Mouse (Mus musculus): Measurements from ENCODE around the gene Yeats2.
A peak's percentile ranks its signal among the peaks of the same experiment; 100 is the strongest.
"Not testable (repeated sequence)": the region's sequence is repeated elsewhere in the genome, so short reads cannot be mapped to it uniquely, and the experiment has no call there.

Yeats2 gene

GRCm38 (mm10) chr16:20140772-20141531 lies at the start of gene Yeats2:
Gene Yeats2 (plus strand): TSS chr16:20141063.
- DNase-seq (ENCODE audit: low spot score) = peak; percentile 60

- DNase-seq (ENCODE audit: low spot score) = no peak
Measured at GRCm38 (mm10) chr16:20095966-20096365, 44.9 kb upstream of the Yeats2 start.

GRCm38 (mm10) chr16:20097069-20097710 lies 43.7 kb upstream of the Yeats2 start, which contains the start of gene Klhl24:
Gene Klhl24 (plus strand): TSS chr16:20097542.
- DNase-seq (ENCODE audit: low spot score) = peak; percentile 88

GRCm38 (mm10) chr16:20097711-20098374 lies 43.0 kb upstream of the Yeats2 start:
- DNase-seq (ENCODE audit: low spot score) = peak; percentile 80

- no peak for DNase-seq (ENCODE audit: low spot score)
Measured at GRCm38 (mm10) chr16:20098375-20098727, 42.5 kb upstream of the Yeats2 start.

GRCm38 (mm10) chr16:20098866-20099629 lies 41.8 kb upstream of the Yeats2 start:
- peak; percentile 13 for DNase-seq (ENCODE audit: low spot score)

GRCm38 (mm10) chr16:20106996-20107395 lies 33.9 kb upstream of the Yeats2 start:
- no peak for DNase-seq (ENCODE audit: low spot score)

GRCm38 (mm10) chr16:20108961-20109360 lies 31.9 kb upstream of the Yeats2 start:
- DNase-seq (ENCODE audit: low spot score) = peak; percentile 10

GRCm38 (mm10) chr16:20112649-20113048 lies 28.2 kb upstream of the Yeats2 start:
- DNase-seq (ENCODE audit: low spot score) = no peak

GRCm38 (mm10) chr16:20116069-20116468 lies 24.8 kb upstream of the Yeats2 start:
- no peak for DNase-seq (ENCODE audit: low spot score)

GRCm38 (mm10) chr16:20126319-20126883 lies 14.5 kb upstream of the Yeats2 start:
- not testable (repeated sequence) for DNase-seq (ENCODE audit: low spot score)

GRCm38 (mm10) chr16:20130397-20130796 lies 10.5 kb upstream of the Yeats2 start:
- no peak for DNase-seq (ENCODE audit: low spot score)

GRCm38 (mm10) chr16:20144568-20144967 lies 3.7 kb downstream of the Yeats2 start:
- no peak for DNase-seq (ENCODE audit: low spot score)

- no peak for DNase-seq (ENCODE audit: low spot score)
Measured at GRCm38 (mm10) chr16:20151991-20152390, 11.1 kb downstream of the Yeats2 start.

- DNase-seq (ENCODE audit: low spot score) = no peak
Measured at GRCm38 (mm10) chr16:20153742-20154141, 12.9 kb downstream of the Yeats2 start.

GRCm38 (mm10) chr16:20160130-20160529 lies 19.3 kb downstream of the Yeats2 start:
- DNase-seq (ENCODE audit: low spot score) = no peak

GRCm38 (mm10) chr16:20169071-20169470 lies 28.2 kb downstream of the Yeats2 start:
- no peak for DNase-seq (ENCODE audit: low spot score)

- DNase-seq (ENCODE audit: low spot score) = peak; percentile 63
Measured at GRCm38 (mm10) chr16:20169471-20170106, 28.7 kb downstream of the Yeats2 start.

- no peak for DNase-seq (ENCODE audit: low spot score)
Measured at GRCm38 (mm10) chr16:20179406-20180175, 38.7 kb downstream of the Yeats2 start.

- no peak for DNase-seq (ENCODE audit: low spot score)
Measured at GRCm38 (mm10) chr16:20185368-20185767, 44.5 kb downstream of the Yeats2 start.

All from c-Kit-positive CD71-positive TER-119-positive erythroid progenitor cells, embryonic 14.5 days (primary cell).